Mouse (Mus musculus) megakaryocyte progenitor cell, adult 5-6 weeks (primary cell): ENCODE data around the gene Glis3. TPM values are rescaled to one million over a fixed set of nuclear protein-coding genes. Genes with fewer than 3 reads are reported as not detected.

ENCODE experiments used
- ATAC-seq: replicated peaks from 2 replicates; pipeline ENCODE4 v1.8.0; 2016; ENCODE audit warnings: mild to moderate bottlenecking, moderate TSS enrichment, inconsistent platforms; ENCODE audit not compliant: poor library complexity
- total RNA-seq, 2 experiments: library from RNA; stranded (forward) in 1 of 2; stranded (reverse) in 1 of 2; fragments of 157-497, 149-512 nt in 1 of 2; fragments of 200-1000 nt in 1 of 2; gene quantifications; 2 replicates each; pipeline versions ENCODE4 v1.2.3 to v1.2.4; 2015 to 2017

Glis3 gene
- total RNA-seq, 2 experiments from 2014 or later = 2.5 to 5.8 TPM

- ATAC-seq = no peak
These were observed 85.7 kb downstream of the Glis3 start for GRCm38 (mm10) chr19:28594215-28594614.

GRCm38 (mm10) chr19:28592981-28593380 lies 86.9 kb downstream of the Glis3 start:
- ATAC-seq = no peak

GRCm38 (mm10) chr19:28591736-28592477 lies 88.0 kb downstream of the Glis3 start:
- no peak for ATAC-seq

- no peak for ATAC-seq
These were observed 99.4 kb downstream of the Glis3 start for GRCm38 (mm10) chr19:28580499-28580898.

- ATAC-seq = no peak
These were observed 100.0 kb downstream of the Glis3 start for GRCm38 (mm10) chr19:28579724-28580375.

- no peak for ATAC-seq
These were observed 102.9 kb downstream of the Glis3 start for GRCm38 (mm10) chr19:28577023-28577422.

GRCm38 (mm10) chr19:28576619-28577018 lies 103.3 kb downstream of the Glis3 start:
- ATAC-seq = no peak

- no peak for ATAC-seq
These were observed 106.2 kb downstream of the Glis3 start for GRCm38 (mm10) chr19:28573641-28574040.

- no peak for ATAC-seq
These were observed 110.0 kb downstream of the Glis3 start for GRCm38 (mm10) chr19:28569856-28570255.

GRCm38 (mm10) chr19:28567100-28567499 lies 112.8 kb downstream of the Glis3 start:
- ATAC-seq = no peak

GRCm38 (mm10) chr19:28566554-28566953 lies 113.3 kb downstream of the Glis3 start:
- ATAC-seq = no peak

- ATAC-seq = no peak
These were observed 118.2 kb downstream of the Glis3 start for GRCm38 (mm10) chr19:28561697-28562002.

GRCm38 (mm10) chr19:28560801-28561696 lies 118.8 kb downstream of the Glis3 start:
- ATAC-seq = no peak

GRCm38 (mm10) chr19:28559836-28560235 lies 120.0 kb downstream of the Glis3 start:
- no peak for ATAC-seq

GRCm38 (mm10) chr19:28559400-28559799 lies 120.5 kb downstream of the Glis3 start:
- no peak for ATAC-seq

- ATAC-seq = no peak
These were observed 121.2 kb downstream of the Glis3 start for GRCm38 (mm10) chr19:28558661-28559060.

- ATAC-seq = no peak
These were observed 122.1 kb downstream of the Glis3 start for GRCm38 (mm10) chr19:28557559-28558328.

- no peak for ATAC-seq
These were observed 124.5 kb downstream of the Glis3 start for GRCm38 (mm10) chr19:28555181-28555929.

- ATAC-seq = no peak
These were observed 129.3 kb downstream of the Glis3 start for GRCm38 (mm10) chr19:28550611-28551010.

- no peak for ATAC-seq
These were observed 132.9 kb downstream of the Glis3 start for GRCm38 (mm10) chr19:28546933-28547332.
